Mouse (Mus musculus) stomach, embryonic 16.5 days (tissue): ENCODE results near the gene Mrpl38. TPM values are rescaled to one million over a fixed set of nuclear protein-coding genes. Genes with fewer than 3 reads are reported as not detected.

Experiments
- ATAC-seq: fragments of 200-750 bp; cut with Nextera tagmentation; 2 replicates; pipeline ENCODE4 v1.8.0; 2017; ENCODE audit warnings: moderate number of reproducible peaks, moderate TSS enrichment; ENCODE audit not compliant: insufficient read depth, low FRiP score
- H3K27ac ChIP-seq: fragments of 300-500 bp; sonication (generic); 2 replicates; pipeline ENCODE4 v1.5.1; 2014; ENCODE audit warnings: low read length
- H3K27me3 ChIP-seq: fragments of 300-500 bp; sonication (generic); 2 replicates; pipeline ENCODE4 v1.6.1; 2014; ENCODE audit warnings: low read length, control low read depth, mixed read lengths; ENCODE audit not compliant: control insufficient read depth, insufficient read depth
- H3K36me3 ChIP-seq: fragments of 300-500 bp; sonication (generic); 2 replicates; pipeline ENCODE4 v1.6.1; 2014; ENCODE audit warnings: low read length; ENCODE audit not compliant: control insufficient read depth, insufficient read depth
- H3K4me1 ChIP-seq: fragments of 300-500 bp; sonication (generic); 2 replicates; pipeline ENCODE4 v1.6.1; 2014; ENCODE audit warnings: low read length, control low read depth, mixed read lengths; ENCODE audit not compliant: control insufficient read depth, insufficient read depth
- H3K4me2 ChIP-seq: fragments of 300-500 bp; sonication (generic); 2 replicates; pipeline ENCODE4 v1.6.1; 2014; ENCODE audit warnings: low read depth, low read length, mixed read lengths
- H3K4me3 ChIP-seq: fragments of 300-500 bp; sonication (generic); replicated peaks from 2 replicates; pipeline ENCODE4 v1.5.1; 2014; ENCODE audit warnings: mild to moderate bottlenecking, low read length
- H3K9ac ChIP-seq: fragments of 300-500 bp; sonication (generic); 2 replicates; pipeline ENCODE4 v1.6.1; 2014; ENCODE audit warnings: low read length
- H3K9me3 ChIP-seq: fragments of 300-500 bp; sonication (generic); replicated peaks from 2 replicates; pipeline ENCODE4 v1.6.1; 2016; ENCODE audit warnings: low read length, control low read depth; ENCODE audit not compliant: control insufficient read depth
- WGBS: fragments of 180-500 bp; shearing (Covaris S2); extraction: QIAGEN DNeasy Blood & Tissue Kit; methylation state at CpG from one replicate; pipeline ENCODE4 v1.1.7; 2014; 5-methylcytosine and 5-hydroxymethylcytosine counted together
- polyA plus RNA-seq: library from polyadenylated mRNA; unstranded; fragments of >200 nt; fragmentation: Nextera tagmentation; extraction: Ambion mirVana; gene quantifications from 2 replicates; pipeline ENCODE4 v1.2.1, GENCODE M21; 2015

Gene Mrpl38
- polyA plus RNA-seq, 1 experiment from 2014 or later, result 87.0 TPM

- no peak for ATAC-seq
- Histone ChIP-seq H3K4me3 (no peak overlapping the region), H3K4me2 (no peak overlapping the region), H3K36me3 (peaks cover 27% of the 10 kb centered on the region), H3K9me3 (no peaks in the 10 kb centered on the region), H3K27me3 (no peaks in the 10 kb centered on the region), H3K27ac (no peak overlapping the region), H3K4me1 (peaks cover 37% of the 10 kb centered on the region), H3K9ac (no peak overlapping the region)
- WGBS, result 90% methylated on average over 14 of the region's 14 CpGs
Measured at GRCm38 (mm10) chr11:116083096-116083672, 55.5 kb downstream of the Mrpl38 start.

Other genes starting within 250 kb of the Mrpl38 start
- gene Smim5, start 238.9 kb downstream of the Mrpl38 start, polyA plus RNA-seq, result 6.5 and 8.5 TPM in 2 replicates
- gene Smim6, start 226.9 kb downstream of the Mrpl38 start, polyA plus RNA-seq, result 57.0 and 68.4 TPM in 2 replicates
- 32.0 and 35.2 TPM in 2 replicates for gene Sap30bp, start 205.6 kb downstream of the Mrpl38 start, polyA plus RNA-seq
- gene Recql5, start 205.4 kb downstream of the Mrpl38 start, polyA plus RNA-seq, result 19.5 and 19.7 TPM in 2 replicates
- gene Itgb4, start 164.2 kb downstream of the Mrpl38 start, polyA plus RNA-seq, result 18.9 and 24.4 TPM in 2 replicates
- gene Galk1, start 126.1 kb downstream of the Mrpl38 start, polyA plus RNA-seq, result 186 and 187 TPM in 2 replicates
- gene H3f3b, start 110.9 kb downstream of the Mrpl38 start, polyA plus RNA-seq, result 1,496 and 1,592 TPM in 2 replicates
- gene Unk, start 108.5 kb downstream of the Mrpl38 start, polyA plus RNA-seq, result 26.4 and 26.9 TPM in 2 replicates
- gene Unc13d, start 60.9 kb downstream of the Mrpl38 start, polyA plus RNA-seq, result 8.3 and 9.9 TPM in 2 replicates
- gene Wbp2, start 51.9 kb downstream of the Mrpl38 start, polyA plus RNA-seq, result 81.8 and 98.6 TPM in 2 replicates
- 22.7 and 23.1 TPM in 2 replicates for gene Trim47, start 11.7 kb downstream of the Mrpl38 start, polyA plus RNA-seq
- 6.2 and 8.0 TPM in 2 replicates for gene Trim65, start 7.7 kb downstream of the Mrpl38 start, polyA plus RNA-seq
- 28.0 and 31.4 TPM in 2 replicates for gene Fbf1, start 29.3 kb upstream of the Mrpl38 start, polyA plus RNA-seq
- gene Ten1, start 60.0 kb upstream of the Mrpl38 start, polyA plus RNA-seq, result 74.7 and 78.2 TPM in 2 replicates
- 50.8 and 61.0 TPM in 2 replicates for gene Acox1, start 60.2 kb upstream of the Mrpl38 start, polyA plus RNA-seq
- 19.2 and 23.5 TPM in 2 replicates for gene Evpl, start 99.2 kb upstream of the Mrpl38 start, polyA plus RNA-seq
- gene Srp68, start 135.3 kb upstream of the Mrpl38 start, polyA plus RNA-seq, result 85.5 and 89.4 TPM in 2 replicates
- gene Galr2, start 142.1 kb upstream of the Mrpl38 start, polyA plus RNA-seq, result 0.26 and 0.45 TPM in 2 replicates
- gene Exoc7, start 168.4 kb upstream of the Mrpl38 start, polyA plus RNA-seq, result 56.8 and 58.4 TPM in 2 replicates
- 0.39 and 0.41 TPM in 2 replicates for gene Foxj1, start 196.5 kb upstream of the Mrpl38 start, polyA plus RNA-seq